Mouse (Mus musculus): ENCODE results near the gene Macrod2. TPM values are rescaled to one million over a fixed set of nuclear protein-coding genes. Genes with fewer than 3 reads are reported as not detected.

Macrod2 gene
- total RNA-seq, 2 experiments from 2014 or later = 10.3 to 11.3 TPM

DNA sequence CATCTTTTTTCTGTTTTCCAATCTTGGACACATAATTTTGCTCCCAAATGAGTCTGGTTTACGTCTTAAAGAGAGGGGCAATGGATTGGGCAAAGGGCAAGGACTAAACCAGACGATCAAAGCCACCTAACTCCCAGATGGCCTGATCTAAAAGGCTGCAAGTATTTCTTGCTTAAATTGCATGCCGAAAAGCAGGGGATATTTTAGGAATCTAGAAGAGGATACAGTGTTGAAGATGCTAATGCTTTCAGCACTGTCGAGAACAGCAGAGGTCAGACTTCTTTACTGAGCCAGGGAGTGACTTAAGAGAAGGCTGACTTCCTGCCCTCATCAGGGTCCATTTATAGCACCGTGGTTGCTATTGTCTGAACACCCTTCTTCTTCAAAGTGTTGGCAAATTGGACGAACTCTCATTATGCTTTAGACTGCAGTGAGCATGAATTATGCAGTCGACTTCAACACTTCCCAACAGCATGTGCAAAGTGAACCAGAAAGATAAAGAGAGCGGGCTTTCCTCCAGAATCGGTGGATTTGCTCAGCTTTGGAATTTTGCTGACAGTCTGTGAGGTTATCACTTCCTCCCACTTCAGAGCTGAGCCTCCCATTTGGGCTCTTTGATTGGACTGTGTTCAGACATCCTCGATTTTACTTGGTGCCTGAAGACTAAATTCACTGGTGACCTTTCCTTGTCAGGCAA is 1481.2 kb downstream of the Macrod2 start:
- DNase-seq = peak; percentile 17

DNA sequence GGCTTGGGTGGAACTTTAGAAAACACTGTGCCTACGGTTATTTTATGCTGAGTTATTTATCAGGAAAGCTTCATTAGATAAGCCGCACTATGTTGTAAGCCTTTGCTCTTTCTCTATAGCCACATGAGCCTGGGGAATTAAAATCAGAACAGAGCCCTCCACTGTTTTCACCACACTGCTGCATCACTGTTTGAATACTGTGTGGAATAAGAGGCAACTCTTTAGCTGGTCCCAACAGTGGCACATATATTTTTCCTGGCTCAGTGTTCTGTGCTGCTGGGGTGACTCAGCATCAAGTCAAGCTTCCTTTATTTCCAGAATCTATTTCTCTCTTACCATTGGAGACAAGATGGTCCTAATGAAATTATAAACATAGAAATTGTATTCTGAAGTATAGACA is 1481.8 kb downstream of the Macrod2 start:
- DNase-seq = no peak

DNA sequence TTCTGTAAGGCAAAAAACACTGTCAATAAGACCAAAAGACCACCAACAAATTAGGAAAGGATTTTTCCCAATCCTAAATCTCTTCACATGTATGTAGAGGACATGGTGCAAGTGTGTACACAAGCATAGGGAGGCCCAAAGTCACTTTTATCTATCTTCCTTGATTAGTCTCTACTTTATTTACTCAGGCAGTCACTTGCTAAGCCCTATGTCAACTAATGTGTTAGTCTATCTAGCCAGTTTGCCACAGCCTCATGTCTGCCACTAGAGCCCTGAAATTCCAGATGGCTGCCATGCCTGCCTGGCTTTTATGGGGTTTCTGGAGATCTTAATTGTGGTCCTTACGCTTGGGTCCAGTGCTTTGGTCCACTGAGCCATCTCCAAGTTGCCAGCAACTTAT is 1483.4 kb downstream of the Macrod2 start:
- no peak for DNase-seq

GRCm38 (mm10) chr2:141879711-141880110 is 1484.6 kb downstream of the Macrod2 start:
- DNase-seq = no peak

- no peak for DNase-seq
Measured at GRCm38 (mm10) chr2:141886694-141887474, 1491.8 kb downstream of the Macrod2 start.

- DNase-seq = no peak
Measured at GRCm38 (mm10) chr2:141889497-141889896, 1494.4 kb downstream of the Macrod2 start.

DNA sequence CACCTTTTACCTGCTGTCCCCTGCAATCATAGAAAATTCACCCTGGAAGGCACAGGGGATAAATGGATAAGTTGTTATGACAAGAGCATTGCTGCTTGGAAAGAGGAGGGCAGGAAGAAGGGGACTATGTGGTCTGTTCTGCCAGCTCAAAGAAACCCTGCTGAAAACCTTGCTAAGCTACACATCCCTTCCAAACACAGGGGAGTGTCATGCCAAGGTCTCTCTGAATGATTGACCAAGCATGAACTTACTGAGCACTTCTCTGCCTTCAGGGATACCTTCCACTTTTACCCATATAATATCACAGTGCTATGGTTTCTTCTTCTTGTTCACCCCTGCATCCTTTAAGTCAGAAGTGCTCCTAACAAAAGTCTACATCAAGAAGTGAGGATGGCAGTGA is 1502.8 kb downstream of the Macrod2 start:
- DNase-seq = no peak

- DNase-seq = no peak
Measured at GRCm38 (mm10) chr2:141911831-141912447, 1516.8 kb downstream of the Macrod2 start.

- no peak for DNase-seq
Measured at GRCm38 (mm10) chr2:141913486-141913885, 1518.4 kb downstream of the Macrod2 start.

DNA sequence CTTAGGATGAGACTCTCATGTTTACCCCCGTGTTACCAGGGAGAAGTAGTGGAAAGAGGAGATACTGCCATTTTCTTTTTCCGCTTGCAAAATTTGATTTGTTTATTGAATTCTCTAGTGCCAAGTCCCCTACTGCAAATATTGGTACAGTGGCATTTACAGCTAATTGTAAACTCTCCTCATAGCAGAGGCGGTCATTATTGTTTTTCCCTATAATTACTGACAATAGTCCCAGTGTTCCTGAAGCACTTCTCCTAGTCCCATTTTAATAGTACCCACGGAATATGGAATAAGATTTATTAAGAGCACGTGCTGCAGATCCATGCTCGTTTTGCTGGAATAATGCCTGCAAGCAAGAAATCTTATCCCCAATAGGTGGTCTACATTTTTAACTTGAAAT is 1518.8 kb downstream of the Macrod2 start:
- no peak for DNase-seq

GRCm38 (mm10) chr2:141920377-141920992 is 1525.4 kb downstream of the Macrod2 start:
- DNase-seq = no peak

DNA sequence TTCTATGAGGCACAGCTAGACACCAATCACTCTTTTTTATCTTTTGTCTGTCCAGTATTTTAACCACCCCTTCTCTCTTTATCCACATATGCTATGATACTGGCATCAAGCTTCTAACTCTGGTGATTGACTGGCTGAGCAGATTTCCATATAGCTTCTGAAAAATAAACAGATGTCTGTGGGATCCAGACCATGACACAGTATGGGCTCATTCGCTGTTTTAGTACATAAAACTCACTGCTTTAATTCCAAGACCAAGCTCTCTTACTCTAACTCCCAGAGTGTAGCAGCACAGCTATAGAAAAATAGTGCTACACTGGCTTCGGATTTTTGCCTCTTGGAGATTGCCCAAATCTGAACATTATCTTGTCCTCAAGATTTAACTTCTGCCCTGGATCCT is 1540.0 kb downstream of the Macrod2 start:
- no peak for DNase-seq

GRCm38 (mm10) chr2:141954795-141955194 is 1559.7 kb downstream of the Macrod2 start:
- DNase-seq = no peak

DNA sequence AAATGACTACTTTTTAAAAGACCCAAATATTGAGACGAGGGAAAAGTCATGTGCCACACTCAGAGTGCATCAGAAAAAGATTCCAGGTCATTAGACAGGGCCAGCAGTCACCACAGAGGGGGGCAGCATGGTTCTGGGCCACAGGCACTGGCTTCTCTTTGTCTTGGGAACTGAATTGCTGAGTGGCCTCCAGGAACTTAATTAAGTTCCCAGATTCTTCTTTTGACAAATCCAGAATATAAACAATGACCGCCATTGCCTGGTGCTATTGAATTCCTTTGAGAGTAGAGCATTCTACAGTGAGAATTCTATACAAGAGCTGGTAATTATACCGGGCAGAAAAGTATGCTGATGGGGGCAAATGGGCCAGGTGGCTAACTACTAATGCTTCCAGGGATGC is 1560.1 kb downstream of the Macrod2 start:
- no peak for DNase-seq

DNA sequence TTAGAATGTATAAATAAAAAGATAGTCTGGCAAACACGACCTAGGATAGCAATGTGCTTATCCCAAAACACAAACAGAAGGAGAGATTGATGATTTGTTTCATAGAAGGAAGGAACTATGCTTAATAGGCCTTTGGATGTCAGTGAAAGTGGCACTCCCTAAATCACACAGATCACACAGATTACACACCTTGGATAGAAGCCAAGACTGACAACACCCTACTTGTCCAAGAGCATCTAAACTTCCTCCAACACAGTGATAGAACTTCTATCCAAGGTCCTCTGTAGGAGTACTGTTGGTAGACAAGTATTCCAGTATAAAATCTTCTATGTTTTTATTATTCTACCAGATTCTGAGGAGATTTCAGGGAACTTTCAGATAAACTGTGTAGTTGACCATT is 1567.8 kb downstream of the Macrod2 start:
- no peak for DNase-seq

GRCm38 (mm10) chr2:141983664-141984395 is 1588.7 kb downstream of the Macrod2 start:
- DNase-seq = no peak

- peak; percentile 37 for DNase-seq
Measured at GRCm38 (mm10) chr2:141998901-141999300, 1603.8 kb downstream of the Macrod2 start.

GRCm38 (mm10) chr2:142024534-142025155 is 1629.5 kb downstream of the Macrod2 start:
- no peak for DNase-seq

- no peak for DNase-seq
Measured at GRCm38 (mm10) chr2:142026721-142027120, 1631.6 kb downstream of the Macrod2 start.

DNA sequence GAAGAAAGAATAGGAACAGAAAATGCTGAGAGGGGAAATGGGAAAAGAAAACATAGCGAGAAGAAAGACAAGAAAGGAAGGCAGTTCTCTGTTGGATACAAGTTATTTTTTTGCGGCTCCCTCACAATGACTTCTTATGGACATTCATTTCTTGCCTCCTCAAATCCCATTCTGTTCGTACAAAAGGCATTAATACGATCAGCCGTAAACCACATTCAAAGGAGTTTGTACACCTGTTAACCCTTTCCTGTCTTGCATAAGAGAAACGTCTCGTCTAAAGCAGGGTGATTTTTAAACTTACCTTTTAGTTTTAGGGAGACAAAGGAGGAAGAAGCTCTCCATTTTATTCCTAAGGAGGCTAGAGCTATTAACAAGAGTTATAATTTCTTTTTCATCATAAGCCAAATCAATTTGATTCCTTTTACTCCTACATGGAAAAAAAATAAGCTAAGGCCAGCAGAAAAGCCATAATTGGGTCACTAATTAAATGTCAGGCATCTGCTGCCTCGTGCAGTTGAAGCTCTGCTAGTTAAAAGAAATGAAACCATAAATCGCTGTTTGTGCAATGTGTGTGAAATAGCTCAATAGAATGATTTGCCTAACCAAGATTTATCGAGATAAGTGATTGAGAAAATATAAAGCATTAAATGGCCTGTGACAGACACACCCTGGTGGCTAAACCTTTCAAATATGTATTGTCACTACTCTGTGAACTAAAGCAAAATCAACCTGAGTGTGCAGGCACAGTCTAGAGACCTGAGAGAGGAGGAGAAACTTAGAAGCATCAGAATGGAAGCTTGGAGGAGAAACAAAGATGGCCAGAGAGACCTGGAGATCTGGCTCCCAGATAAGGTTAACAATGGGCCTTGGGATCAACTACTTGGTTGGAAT is 1635.9 kb downstream of the Macrod2 start:
- no peak for DNase-seq

- DNase-seq = no peak
Measured at GRCm38 (mm10) chr2:142055576-142055975, 1660.5 kb downstream of the Macrod2 start.
